Mouse (Mus musculus): ENCODE results near the gene Mtcl1.

DNA sequence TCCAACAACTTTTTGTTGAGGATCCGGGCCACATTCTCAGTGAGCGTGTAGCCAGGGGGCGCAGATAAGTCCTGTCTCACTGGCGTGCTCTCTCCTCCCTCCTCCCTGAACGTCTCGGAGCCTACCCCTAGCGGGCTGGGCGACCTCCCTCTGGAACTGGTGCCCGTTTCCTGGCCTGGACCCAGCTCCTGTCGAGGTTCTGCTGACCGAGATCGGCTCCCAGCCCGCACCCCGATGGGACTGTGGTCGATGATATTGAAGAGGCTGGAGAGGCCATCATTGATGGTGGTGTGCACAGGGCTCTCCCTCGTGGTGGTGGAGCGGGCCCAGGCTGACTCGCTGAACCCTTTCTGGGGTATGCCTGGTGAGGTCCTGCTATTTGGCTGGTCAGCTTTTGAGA is 106.6 kb downstream of the Mtcl1 start:
- TF ChIP-seq POLR2A (IDR thresholded peaks at IDR 0.05; ENCODE audit: insufficient read depth, low read depth, low read length) = no peak
- TF ChIP-seq CTCF (IDR thresholded peaks at IDR 0.05) = no peak

Measured in heart, adult 2 months (tissue).